Mouse (Mus musculus): ENCODE results near the gene Tbx6.
A peak's percentile ranks its signal among the peaks of the same experiment; 100 is the strongest.

Tbx6 gene

GRCm38 (mm10) chr7:126795387-126796317, 14.4 kb downstream of the Tbx6 start:
- DNase-seq = peak; percentile 93

DNA sequence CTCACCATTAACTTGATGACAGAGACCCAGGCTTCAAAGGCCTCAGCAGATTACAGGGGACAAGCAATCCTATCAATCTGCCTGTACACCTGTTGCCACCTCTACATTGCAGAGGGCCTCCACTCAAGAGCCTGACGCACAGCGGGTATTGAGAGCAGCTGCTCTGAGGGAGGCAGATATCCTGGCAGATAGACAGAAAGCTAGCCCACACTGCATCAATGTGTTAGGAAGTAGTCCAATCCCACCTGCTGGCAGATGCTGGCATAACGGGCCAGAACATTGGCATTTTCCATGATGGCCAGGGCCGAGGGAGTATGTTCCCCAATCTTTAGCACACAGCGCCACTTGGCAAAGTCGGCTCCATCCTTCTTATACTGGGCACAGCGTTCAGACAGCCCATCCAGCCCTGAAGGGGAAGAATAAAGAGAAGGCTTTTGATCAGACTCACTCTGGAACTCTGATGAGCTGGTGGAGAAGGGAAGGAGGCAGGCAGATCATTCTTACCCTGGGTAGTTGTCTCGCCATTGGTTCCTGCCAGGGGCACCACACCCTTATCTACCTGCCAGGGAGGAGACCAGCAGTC, 15.2 kb downstream of the Tbx6 start:
- DNase-seq = peak; percentile 93

DNA sequence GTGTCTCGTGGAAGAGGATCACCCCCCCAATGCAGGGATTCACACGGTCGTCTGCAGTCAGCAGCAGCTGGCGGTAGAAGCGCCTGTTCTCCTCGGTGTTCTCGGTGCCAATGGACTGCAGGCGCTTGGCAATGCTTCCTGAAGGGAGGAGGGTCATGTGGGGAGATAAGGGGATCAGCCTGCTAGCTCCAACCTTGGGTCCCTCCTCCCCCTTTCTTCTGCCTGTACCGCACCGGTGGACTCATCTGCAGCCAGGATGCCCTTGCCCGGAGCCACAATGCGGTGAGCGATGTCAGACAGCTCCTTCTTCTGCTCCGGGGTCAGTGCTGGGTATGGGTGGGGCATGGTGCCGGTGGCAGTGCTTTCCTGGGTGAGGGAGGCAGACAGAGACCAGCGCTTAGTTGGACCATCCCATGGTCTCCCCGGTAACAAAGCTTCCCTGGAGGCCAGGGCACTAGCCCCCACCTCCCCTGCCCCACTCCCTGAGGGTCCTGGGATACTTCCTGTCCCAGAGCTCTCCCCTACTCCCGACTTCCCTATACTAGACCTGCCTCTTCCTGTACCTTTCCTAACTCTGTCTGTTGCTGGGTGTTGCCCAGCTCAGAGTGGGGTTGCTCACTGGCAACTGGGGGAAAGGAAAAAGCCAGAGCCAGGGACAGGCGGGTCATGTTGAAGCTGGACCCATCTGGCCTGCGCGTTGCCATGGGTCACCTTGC, 16.3 kb downstream of the Tbx6 start, which contains the start of gene Fam57b:
Gene Fam57b (plus strand): TSS at position 258 of the 716 bp plus-strand sequence.
- peak; percentile 98 for DNase-seq

- peak; percentile 95 for DNase-seq
These were observed 17.1 kb downstream of the Tbx6 start for GRCm38 (mm10) chr7:126798127-126799049.

DNA sequence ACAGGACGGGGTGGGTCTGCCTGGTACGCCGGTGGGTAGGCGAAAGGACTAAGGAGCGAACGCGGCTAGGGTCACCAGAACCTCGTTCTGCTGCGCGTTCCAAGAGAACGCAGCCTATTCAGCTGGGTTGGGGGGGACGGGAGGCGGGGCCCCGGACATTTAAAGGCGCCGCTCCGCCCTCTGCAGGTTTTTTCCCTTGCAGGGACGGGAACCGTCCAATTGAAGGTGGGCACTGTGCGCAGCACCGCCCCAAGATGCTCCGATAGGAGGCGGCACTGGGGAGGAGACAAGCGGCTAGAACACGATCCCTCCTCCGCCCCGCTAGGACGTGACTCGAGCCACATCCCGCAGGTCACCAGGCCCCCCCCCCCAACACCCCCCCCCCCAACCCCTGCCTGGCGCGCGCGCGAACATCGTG, 17.8 kb downstream of the Tbx6 start:
- peak; percentile 100 for DNase-seq

- DNase-seq = peak; percentile 98
These were observed 18.4 kb downstream of the Tbx6 start for GRCm38 (mm10) chr7:126799468-126800268.

- peak; percentile 95 for DNase-seq
These were observed 19.2 kb downstream of the Tbx6 start for GRCm38 (mm10) chr7:126800269-126801056.

GRCm38 (mm10) chr7:126801057-126801422, 19.8 kb downstream of the Tbx6 start:
- DNase-seq = no peak

DNA sequence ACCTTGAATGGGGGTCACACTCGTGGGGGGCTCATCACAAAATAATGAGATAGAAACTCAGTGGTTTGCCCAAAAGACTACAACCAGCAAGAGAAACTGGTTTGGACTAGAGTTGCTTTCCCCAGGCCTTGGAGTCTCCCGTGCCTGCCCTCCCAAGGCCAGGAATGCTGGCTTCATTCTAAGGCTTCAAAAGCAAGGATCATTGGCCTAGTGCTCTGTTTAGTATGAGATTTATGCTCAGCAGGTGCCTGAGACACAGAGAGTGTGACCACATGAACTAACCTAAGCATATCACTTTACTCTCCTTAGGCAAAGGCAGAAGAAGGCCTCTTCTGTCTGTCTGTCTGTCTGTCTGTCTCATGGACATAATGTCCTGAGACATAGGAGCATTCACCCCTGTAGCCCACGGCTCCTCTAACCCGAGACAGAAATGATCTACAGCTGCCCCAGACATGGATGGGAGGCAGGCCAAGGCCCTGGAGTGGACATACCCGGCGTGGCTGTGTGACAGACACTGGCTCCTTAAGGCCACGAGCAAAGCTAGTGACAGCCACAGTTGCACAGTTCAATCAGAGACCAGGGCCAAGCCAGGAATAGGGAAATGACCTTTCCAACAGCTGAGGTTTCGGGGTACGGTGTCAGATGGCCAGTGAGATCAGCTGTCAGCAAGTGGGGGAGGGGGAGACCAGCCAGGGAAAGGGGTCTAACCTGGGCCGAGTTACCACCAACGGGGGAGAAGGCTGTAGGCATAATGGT, 21.0 kb downstream of the Tbx6 start:
- no peak for DNase-seq

- DNase-seq = no peak
These were observed 21.9 kb downstream of the Tbx6 start for GRCm38 (mm10) chr7:126803181-126803580.

- DNase-seq = no peak
These were observed 22.5 kb downstream of the Tbx6 start for GRCm38 (mm10) chr7:126803751-126804150.

- DNase-seq = no peak
These were observed 25.7 kb downstream of the Tbx6 start for GRCm38 (mm10) chr7:126806956-126807355.

GRCm38 (mm10) chr7:126807405-126807804, 26.1 kb downstream of the Tbx6 start:
- no peak for DNase-seq

- peak; percentile 99 for DNase-seq
These were observed 27.6 kb downstream of the Tbx6 start for GRCm38 (mm10) chr7:126808703-126809455.

DNA sequence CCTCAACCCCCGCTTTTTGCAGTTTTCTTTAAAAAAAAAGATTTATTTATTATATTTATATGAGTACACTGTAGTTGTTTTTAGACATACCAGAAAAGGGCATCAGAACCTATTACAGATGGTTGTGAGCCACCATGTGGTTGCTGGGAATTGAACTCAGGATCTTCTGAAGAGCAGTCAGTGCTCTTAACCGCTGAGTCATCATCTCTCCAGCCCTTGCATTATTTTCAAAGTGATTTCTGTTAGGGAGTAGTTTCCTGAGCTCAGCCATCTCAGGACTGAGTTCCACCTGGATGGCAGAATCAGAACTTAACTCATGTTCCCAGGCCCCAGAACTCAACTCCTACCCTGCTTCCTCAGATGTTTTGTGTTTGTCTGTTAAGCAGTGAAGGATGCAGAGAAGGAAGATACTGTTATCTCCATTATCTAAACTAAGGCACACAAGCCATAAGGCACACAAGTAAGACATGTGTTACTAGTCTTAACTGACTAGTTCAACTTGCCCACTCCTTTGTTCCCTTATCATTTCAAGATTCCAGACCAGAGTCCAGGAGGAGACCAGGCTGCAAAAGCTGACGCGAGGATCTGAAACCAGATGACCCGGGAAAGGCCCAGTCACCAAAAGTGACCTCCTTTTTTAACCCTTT, 28.6 kb downstream of the Tbx6 start:
- no peak for DNase-seq

DNA sequence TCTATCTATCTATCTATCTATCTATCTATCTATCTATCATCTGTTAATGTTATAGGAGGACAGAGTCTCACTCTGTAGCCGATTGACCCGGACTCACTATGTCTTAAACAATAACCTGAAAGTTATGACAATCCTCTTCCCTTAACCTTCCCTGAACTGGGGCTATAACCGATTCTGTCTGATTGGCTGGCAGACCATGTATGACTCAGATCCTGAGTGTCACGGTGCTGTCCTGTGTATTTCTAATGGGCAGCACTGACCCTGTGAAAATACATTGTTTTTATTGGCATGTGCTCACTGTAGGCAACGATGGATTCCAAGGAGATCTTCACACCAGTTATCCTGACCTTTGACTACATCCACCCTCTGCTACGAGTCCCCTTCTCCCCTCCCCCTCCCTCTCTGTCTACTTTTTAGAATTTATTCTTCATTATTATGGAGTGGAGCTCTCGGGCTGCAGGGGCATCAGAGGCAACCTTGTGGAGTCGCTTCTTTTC, 34.5 kb downstream of the Tbx6 start:
- DNase-seq = peak; percentile 82

DNA sequence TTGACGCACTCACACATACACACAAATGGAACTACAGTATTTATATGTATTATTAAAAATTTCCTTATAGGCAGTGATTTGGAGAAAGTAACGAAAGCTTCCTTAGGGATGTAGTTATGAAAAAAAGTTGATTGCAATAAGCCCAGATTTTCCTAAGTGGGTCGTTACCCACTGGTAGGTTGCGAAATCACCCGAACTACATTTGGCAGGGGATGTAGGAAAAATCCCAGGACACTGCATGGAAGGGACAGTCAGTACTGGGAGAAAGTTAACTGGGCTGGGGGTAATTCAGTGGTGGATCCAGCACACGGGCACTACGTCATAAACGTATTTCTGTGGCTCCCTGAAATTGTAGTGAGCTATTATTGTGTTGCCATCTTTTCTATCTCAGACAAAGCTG, 35.2 kb downstream of the Tbx6 start:
- peak; percentile 98 for DNase-seq

GRCm38 (mm10) chr7:126817595-126817994, 36.3 kb downstream of the Tbx6 start:
- DNase-seq = no peak
